Comparison of ENCODE assay signal across 16 mouse cellular contexts in genomic region chrX:99530511-99530910, GRCm38 (mm10). TPM values are rescaled to one million over a fixed set of nuclear protein-coding genes. Genes with fewer than 3 reads are reported as not detected.
A peak's percentile ranks its signal among the peaks of the same experiment; 100 is the strongest.
DNase-seq lines count a peak whose midpoint lies in the region; ATAC-seq and TF ChIP-seq lines count a peak whose summit lies in the region.
"Had no signal": no experiment of that assay in that cellular context is flagged by ENCODE, and none has a peak within 500 bp of the region (broad histone marks: within the 10 kb centered on the region; RNA-seq: fewer than 3 reads in every experiment).

No protein-coding gene starts in this region.

- H3K4me1 ChIP-seq in forebrain, postnatal 0 days (ENCODE audit: insufficient read depth), result no peaks in the 10 kb centered on the region
- peaks cover 3% of the 10 kb centered on the region; the same call in 1 of the 2 replicates for H3K4me1 ChIP-seq in forebrain, embryonic 14.5 days (ENCODE audit: control insufficient read depth, insufficient read depth, low read length)
- no peaks in the 10 kb centered on the region for H3K4me1 ChIP-seq in intestine, embryonic 16.5 days (ENCODE audit: control insufficient read depth, insufficient read depth, low read length)
- no peaks in the 10 kb centered on the region for H3K4me1 ChIP-seq in intestine, embryonic 15.5 days (replicated peaks)
- H3K4me1 ChIP-seq in lung, postnatal 0 days (ENCODE audit: insufficient read depth, low read depth, low read length), result no peaks in the 10 kb centered on the region
- H3K4me1 ChIP-seq: hindbrain, embryonic 12.5 days; midbrain, embryonic 13.5 days; neural tube, embryonic 12.5 days had no signal

- no peak overlapping the region for H3K9ac ChIP-seq in forebrain, postnatal 0 days
- no peak overlapping the region for H3K9ac ChIP-seq in forebrain, embryonic 14.5 days (ENCODE audit: low read length)
- H3K9ac ChIP-seq in intestine, embryonic 16.5 days (ENCODE audit: low read depth, low read length), result no peak overlapping the region
- no peak overlapping the region for H3K9ac ChIP-seq in intestine, embryonic 15.5 days
- H3K9ac ChIP-seq in lung, postnatal 0 days (replicated peaks; ENCODE audit: low read depth), result no peak overlapping the region
- H3K9ac ChIP-seq: heart, embryonic 15.5 days; hindbrain, embryonic 12.5 days; liver, embryonic 14.5 days; midbrain, embryonic 13.5 days; neural tube, embryonic 12.5 days had no signal

- 65% methylated on average over 7 of the region's 7 CpGs for WGBS in forebrain, postnatal 0 days
- 74% methylated on average over 7 of the region's 7 CpGs for WGBS in forebrain, embryonic 14.5 days
- WGBS in intestine, embryonic 16.5 days, result 51% methylated on average over 7 of the region's 7 CpGs
- 56% methylated on average over 7 of the region's 7 CpGs for WGBS in intestine, embryonic 15.5 days
- 38% methylated on average over 6 of the region's 7 CpGs for WGBS in lung, postnatal 0 days

- no peak overlapping the region for H3K27ac ChIP-seq in forebrain, postnatal 0 days (ENCODE audit: low read depth, low read length)
- H3K27ac ChIP-seq in forebrain, embryonic 14.5 days (ENCODE audit: low read depth, low read length), result no peak overlapping the region
- 0 out of 2 replicates have a peak overlapping the region, but pooled peaks have one; percentile 28 for H3K27ac ChIP-seq in intestine, embryonic 16.5 days (ENCODE audit: low read length)
- no peak overlapping the region for H3K27ac ChIP-seq in intestine, embryonic 15.5 days
- H3K27ac ChIP-seq in lung, postnatal 0 days (ENCODE audit: low read length), result no peak overlapping the region
- H3K27ac ChIP-seq: heart, embryonic 15.5 days; hindbrain, embryonic 12.5 days; liver, embryonic 14.5 days; midbrain, embryonic 13.5 days; neural tube, embryonic 12.5 days had no signal

- no peaks in the 10 kb centered on the region for H3K9me3 ChIP-seq in forebrain, postnatal 0 days (ENCODE audit: low read length)
- H3K9me3 ChIP-seq in forebrain, embryonic 14.5 days (replicated peaks; ENCODE audit: control insufficient read depth, low read length), result no peaks in the 10 kb centered on the region
- no peaks in the 10 kb centered on the region for H3K9me3 ChIP-seq in intestine, embryonic 16.5 days (ENCODE audit: control insufficient read depth, low read length)
- H3K9me3 ChIP-seq in intestine, embryonic 15.5 days, result no peaks in the 10 kb centered on the region
- H3K9me3 ChIP-seq in lung, postnatal 0 days (ENCODE audit: low read length), result no peaks in the 10 kb centered on the region
- H3K9me3 ChIP-seq: heart, embryonic 15.5 days; hindbrain, embryonic 12.5 days; midbrain, embryonic 13.5 days; neural tube, embryonic 12.5 days had no signal

- H3K79me2 ChIP-seq in myocyte (ENCODE audit: control insufficient read depth, insufficient read depth), result no peaks in the 10 kb centered on the region

- no peak for TF ChIP-seq POLR2A in myocyte (IDR thresholded peaks at IDR 0.05; ENCODE audit: insufficient read length, low read depth)

- no peak overlapping the region for H3K4me2 ChIP-seq in forebrain, postnatal 0 days (ENCODE audit: low read depth)
- no peak overlapping the region for H3K4me2 ChIP-seq in forebrain, embryonic 14.5 days (ENCODE audit: low read length)
- H3K4me2 ChIP-seq in intestine, embryonic 16.5 days (ENCODE audit: low read depth, low read length), result no peak overlapping the region
- no peak overlapping the region for H3K4me2 ChIP-seq in intestine, embryonic 15.5 days (replicated peaks)
- H3K4me2 ChIP-seq in lung, postnatal 0 days (replicated peaks; ENCODE audit: low read depth, low read length), result no peak overlapping the region
- H3K4me2 ChIP-seq in myocyte (ENCODE audit: low read depth), result peak overlapping the region; percentile 45
- H3K4me2 ChIP-seq: heart, embryonic 15.5 days; hindbrain, embryonic 12.5 days; midbrain, embryonic 13.5 days; neural tube, embryonic 12.5 days had no signal

- no peak for TF ChIP-seq EP300 in lung, postnatal 0 days (IDR thresholded peaks at IDR 0.05)

- no peak overlapping the region for H3ac ChIP-seq in myocyte (ENCODE audit: control insufficient read depth, insufficient read length)

- no peak for TF ChIP-seq CTCF in forebrain, postnatal 0 days (IDR thresholded peaks at IDR 0.05; ENCODE audit: low read depth)
- TF ChIP-seq CTCF in lung, postnatal 0 days (IDR thresholded peaks at IDR 0.05), result no peak

- ATAC-seq in forebrain, postnatal 0 days, result 0 out of 2 replicates have a peak, but pooled peaks have one; percentile 28
- no peak for ATAC-seq in forebrain, embryonic 14.5 days
- no peak for ATAC-seq in intestine, embryonic 16.5 days
- ATAC-seq in intestine, embryonic 15.5 days, result no peak; the same call in 1 of the 2 replicates
- no peak for ATAC-seq in lung, postnatal 0 days
- ATAC-seq: midbrain, embryonic 13.5 days had no signal

- H3K36me3 ChIP-seq in forebrain, postnatal 0 days (ENCODE audit: insufficient read depth), result no peaks in the 10 kb centered on the region
- H3K36me3 ChIP-seq in forebrain, embryonic 14.5 days (ENCODE audit: control insufficient read depth, insufficient read depth, low read length), result no peaks in the 10 kb centered on the region
- no peaks in the 10 kb centered on the region for H3K36me3 ChIP-seq in intestine, embryonic 16.5 days (ENCODE audit: control insufficient read depth, insufficient read depth, low read length)
- no peaks in the 10 kb centered on the region for H3K36me3 ChIP-seq in intestine, embryonic 15.5 days
- H3K36me3 ChIP-seq in lung, postnatal 0 days (ENCODE audit: insufficient read depth, low read length), result no peaks in the 10 kb centered on the region
- H3K36me3 ChIP-seq in myocyte (ENCODE audit: control insufficient read depth, insufficient read depth), result no peaks in the 10 kb centered on the region
- H3K36me3 ChIP-seq: heart, embryonic 15.5 days; hindbrain, embryonic 12.5 days; midbrain, embryonic 13.5 days; neural tube, embryonic 12.5 days had no signal

- DNase-seq in forebrain, postnatal 0 days, result no peak
- no peak for DNase-seq in forebrain, embryonic 14.5 days (ENCODE audit: low spot score)
- peak; percentile 9 for DNase-seq in lung, postnatal 14 days
- no peak for DNase-seq in lung, postnatal 0 days (ENCODE audit: low spot score)
- no peak for DNase-seq in thymus, postnatal 14 days
- DNase-seq: gastrocnemius, postnatal 14 days; kidney, postnatal 4 days; right cerebral cortex, postnatal 14 days had no signal

- no peak overlapping the region for H3K4me3 ChIP-seq in forebrain, postnatal 0 days (ENCODE audit: low read depth, low read length)
- H3K4me3 ChIP-seq in forebrain, embryonic 14.5 days (ENCODE audit: low read depth, low read length), result no peak overlapping the region
- H3K4me3 ChIP-seq in intestine, embryonic 16.5 days (ENCODE audit: low read length), result no peak overlapping the region
- no peak overlapping the region for H3K4me3 ChIP-seq in intestine, embryonic 15.5 days (replicated peaks)
- H3K4me3 ChIP-seq in lung, postnatal 0 days (ENCODE audit: low read depth, low read length), result no peak overlapping the region
- H3K4me3 ChIP-seq in myocyte, result no peak overlapping the region
- H3K4me3 ChIP-seq: heart, embryonic 15.5 days; hindbrain, embryonic 12.5 days; midbrain, embryonic 13.5 days; neural tube, embryonic 12.5 days had no signal

- H3K27me3 ChIP-seq in forebrain, postnatal 0 days (ENCODE audit: insufficient read depth, low read length), result no peaks in the 10 kb centered on the region
- no peaks in the 10 kb centered on the region for H3K27me3 ChIP-seq in forebrain, embryonic 14.5 days (replicated peaks; ENCODE audit: control insufficient read depth, insufficient read depth, low read length)
- H3K27me3 ChIP-seq in intestine, embryonic 16.5 days (replicated peaks; ENCODE audit: control insufficient read depth, insufficient read depth, low read length), result peaks cover 24% of the 10 kb centered on the region
- peaks cover 13% of the 10 kb centered on the region; the same call in 1 of the 2 replicates for H3K27me3 ChIP-seq in intestine, embryonic 15.5 days (replicated peaks)
- H3K27me3 ChIP-seq in lung, postnatal 0 days (replicated peaks; ENCODE audit: insufficient read depth, low read length), result no peaks in the 10 kb centered on the region
- no peaks in the 10 kb centered on the region for H3K27me3 ChIP-seq in myocyte (ENCODE audit: control insufficient read depth, insufficient read depth, insufficient read length)

TF ChIP-seq in myocyte, 11 proteins besides CTCF, POLR2A, EP300 and RAD21:
- no peak for TF ChIP-seq TCF12 (IDR thresholded peaks at IDR 0.05; ENCODE audit: insufficient read depth, poor library complexity, severe bottlenecking)
- TF ChIP-seq SRF (IDR thresholded peaks at IDR 0.05; ENCODE audit: control insufficient read depth, insufficient read length, low read depth), result no peak
- no peak for TF ChIP-seq USF1 (IDR thresholded peaks at IDR 0.05; ENCODE audit: low read depth)
- TF ChIP-seq TCF3 (IDR thresholded peaks at IDR 0.05; ENCODE audit: insufficient read length, low read depth), result no peak
- no peak for TF ChIP-seq POLR2AphosphoS2 (IDR thresholded peaks at IDR 0.05; ENCODE audit: insufficient read length, low read depth)
- TF ChIP-seq MYOG (IDR thresholded peaks at IDR 0.05; ENCODE audit: control insufficient read depth in 1 of 3, insufficient read depth in 1 of 3, insufficient read length in 2 of 3, low read depth in 2 of 3), result no peak
- TF ChIP-seq MAX (IDR thresholded peaks at IDR 0.05; ENCODE audit: low read depth), result no peak
- TF ChIP-seq CEBPB (IDR thresholded peaks at IDR 0.05; ENCODE audit: insufficient read depth, poor library complexity, severe bottlenecking), result no peak
- no peak for TF ChIP-seq REST (IDR thresholded peaks at IDR 0.05; ENCODE audit: insufficient read depth, insufficient read length)
- no peak for TF ChIP-seq MYOD1 (IDR thresholded peaks at IDR 0.05; ENCODE audit: control insufficient read depth in 1 of 3, insufficient read length in 2 of 3, low read depth in 2 of 3)
- TF ChIP-seq E2F4 (IDR thresholded peaks at IDR 0.05; ENCODE audit: insufficient read depth), result no peak

RNA-seq across cellular contexts. Expression of gene Pja1, which starts 59.4 kb away (rescaled TPM):
- 270 and 285 TPM in 2 replicates for total RNA-seq in forebrain, postnatal 0 days (2014; rRNA removed)
- polyA plus RNA-seq in forebrain, postnatal 0 days (2015; fragmentation: Nextera tagmentation; extraction: Ambion mirVana), result 378 and 395 TPM in 2 replicates
- 328 and 377 TPM in 2 replicates for polyA plus RNA-seq in forebrain, embryonic 14.5 days (2014; fragmentation: Nextera tagmentation; extraction: Ambion mirVana)
- polyA plus RNA-seq in intestine, embryonic 16.5 days (2015; fragmentation: Nextera tagmentation; extraction: Ambion mirVana), result 146 and 162 TPM in 2 replicates
- polyA plus RNA-seq in intestine, embryonic 15.5 days (2015; fragmentation: Nextera tagmentation; extraction: Ambion mirVana), result 152 and 158 TPM in 2 replicates
- polyA plus RNA-seq in lung, postnatal 0 days (2015; fragmentation: Nextera tagmentation; extraction: Ambion mirVana), result 71.4 and 79.6 TPM in 2 replicates
- 37.6 TPM for polyA plus RNA-seq in myocyte (2012; fragmentation: generic; extraction: Trizol)
